Mouse (Mus musculus) heart, adult 2 months (tissue): ENCODE measurements around the gene Necab2. TPM values are rescaled to one million over a fixed set of nuclear protein-coding genes. Genes with fewer than 3 reads are reported as not detected.
A peak's percentile ranks its signal among the peaks of the same experiment; 100 is the strongest.

Experiments
- DNase-seq, 2 experiments: peaks; one replicate each; pipeline ENCODE4 v3.0.0; 2021
- H3K27ac ChIP-seq: fragments of 200-600 bp; 2 replicates; pipeline ENCODE4 v1.8.1; 2022
- H3K27me3 ChIP-seq: fragments of 200-500 bp; 2 replicates; pipeline ENCODE4 v1.6.1; 2012; ENCODE audit warnings: mild to moderate bottlenecking, low read length, inconsistent platforms, mixed read lengths; ENCODE audit not compliant: control insufficient read depth, insufficient read depth
- H3K36me3 ChIP-seq: fragments of 200-500 bp; 2 replicates; pipeline ENCODE4 v1.6.1; 2012; ENCODE audit warnings: low read length, inconsistent platforms; ENCODE audit not compliant: control insufficient read depth, insufficient read depth
- H3K4me1 ChIP-seq: fragments of 200-500 bp; 2 replicates; pipeline ENCODE4 v1.6.1; 2011; ENCODE audit warnings: low read length; ENCODE audit not compliant: control insufficient read depth, insufficient read depth
- H3K4me3 ChIP-seq: fragments of 200-600 bp; 2 replicates; pipeline ENCODE4 v1.8.1; 2022
- H3K79me2 ChIP-seq: fragments of 200-500 bp; replicated peaks from 2 replicates; pipeline ENCODE4 v1.6.1; 2012; ENCODE audit warnings: mild to moderate bottlenecking, inconsistent platforms, low read length, moderate library complexity, mixed read lengths; ENCODE audit not compliant: control insufficient read depth, insufficient read depth
- H3K9ac ChIP-seq: fragments of 200-500 bp; 2 replicates; pipeline ENCODE4 v1.6.1; 2012; ENCODE audit warnings: low read depth, mild to moderate bottlenecking, control low read depth, inconsistent platforms, low read length, mixed read lengths
- CTCF ChIP-seq: fragments of 200-600 bp; IDR thresholded peaks from 2 replicates; pipeline ENCODE4 v1.8.1; 2022; ENCODE audit warnings: antibody characterized with exemption, mild to moderate bottlenecking, moderate library complexity
- EP300 ChIP-seq: fragments of 200-500 bp; IDR thresholded peaks from 2 replicates; pipeline ENCODE4 v1.6.1; 2011; ENCODE audit warnings: low read depth, low read length, control low read depth; ENCODE audit not compliant: insufficient read depth
- POLR2A ChIP-seq: fragments of 200-500 bp; IDR thresholded peaks from 2 replicates; pipeline ENCODE4 v1.6.1; 2011; ENCODE audit warnings: mild to moderate bottlenecking, low read depth, low read length, control low read depth; ENCODE audit not compliant: insufficient read depth
- WGBS: fragments of 180-500 bp; shearing (Covaris S2); methylation state at CpG from one replicate; pipeline ENCODE4 v1.1.7; 2018; 5-methylcytosine and 5-hydroxymethylcytosine counted together
- intact Hi-C: fragments of 180-260 bp; cut with DNase I; formaldehyde crosslinking; loops from one replicate; pipeline ENCODE4 v1.15.1; 2025
- polyA plus RNA-seq: library from polyadenylated mRNA; depleted of rRNA; stranded (reverse); fragments of >200 nt; gene quantifications from 2 replicates; pipeline ENCODE4 v1.2.3, GENCODE M21; 2012
- total RNA-seq, 2 experiments: library from RNA; stranded (reverse); gene quantifications; 2 replicates each; pipeline ENCODE4 v1.2.3; 2021

The Necab2 gene
- total and polyA plus RNA-seq, 3 experiments: not detected

GRCm38 (mm10) chr8:119413605-119414004 is 32.9 kb upstream of the Necab2 start:
- WGBS: 75% methylated on average over 10 of the region's 10 CpGs
- Histone ChIP-seq H3K27ac (no peak overlapping the region), H3K4me3 (no peak overlapping the region), H3K9ac (no peak overlapping the region), H3K79me2 (no peaks in the 10 kb centered on the region), H3K36me3 (no peaks in the 10 kb centered on the region), H3K27me3 (no peaks in the 10 kb centered on the region), H3K4me1 (peaks cover 3% of the 10 kb centered on the region; the same call in 1 of the 2 replicates)
- TF ChIP-seq POLR2A (no peak), EP300 (no peak), CTCF (no peak)
- intact Hi-C loops: loop anchor here (2.0 kb wide), 2 partner anchors 27 to 191 kb away; partner anchors contain the start of gene Taf1c
- DNase-seq: no peak

DNA sequence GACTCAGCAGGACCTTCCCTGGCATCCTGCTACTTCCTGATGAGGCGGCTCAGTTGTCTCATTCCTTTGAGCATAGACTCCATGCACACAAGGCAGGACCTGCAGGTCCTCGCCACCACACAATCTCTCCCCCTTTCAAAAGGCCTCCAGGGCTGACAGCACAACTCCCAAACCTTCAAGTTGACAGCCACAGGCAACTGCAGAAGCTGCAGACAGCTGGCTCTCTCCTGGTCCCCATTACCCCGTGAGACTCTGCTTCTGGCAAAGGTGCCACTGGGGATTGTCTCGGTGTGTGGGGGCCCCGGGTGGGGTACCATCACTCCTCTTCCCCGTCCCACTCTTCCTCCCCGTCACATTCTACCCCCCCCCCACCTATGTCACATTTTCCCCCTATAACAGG is 26.2 kb upstream of the Necab2 start:
- Histone ChIP-seq H3K4me3 (no peak overlapping the region), H3K9ac (no peak overlapping the region), H3K27ac (no peak overlapping the region), H3K4me1 (peaks cover 30% of the 10 kb centered on the region), H3K27me3 (no peaks in the 10 kb centered on the region), H3K79me2 (no peaks in the 10 kb centered on the region), H3K36me3 (no peaks in the 10 kb centered on the region)
- intact Hi-C loops: no loop called here
- no peak for TF ChIP-seq CTCF
- TF ChIP-seq EP300: no peak
- TF ChIP-seq POLR2A: no peak
- 61% methylated on average over 7 of the region's 7 CpGs for WGBS
- no peak for DNase-seq

GRCm38 (mm10) chr8:119421603-119422122 is 24.9 kb upstream of the Necab2 start:
- no peaks in the 10 kb centered on the region for H3K79me2 ChIP-seq
- H3K36me3 ChIP-seq: no peaks in the 10 kb centered on the region
- intact Hi-C loops: loop anchor here (2.0 kb wide), 1 partner anchor 15 kb away; no protein-coding TSS in a partner anchor
- peak in 1 of 2 experiments; percentile 54 for DNase-seq
- TF ChIP-seq POLR2A (no peak), CTCF (no peak), EP300 (no peak)
- no peaks in the 10 kb centered on the region for H3K27me3 ChIP-seq
- H3K27ac ChIP-seq: peak overlapping the region; percentile 71
- peaks cover 38% of the 10 kb centered on the region for H3K4me1 ChIP-seq
- H3K9ac ChIP-seq: no peak overlapping the region
- no peak overlapping the region for H3K4me3 ChIP-seq
- 28% methylated on average over 9 of the region's 9 CpGs for WGBS

DNA sequence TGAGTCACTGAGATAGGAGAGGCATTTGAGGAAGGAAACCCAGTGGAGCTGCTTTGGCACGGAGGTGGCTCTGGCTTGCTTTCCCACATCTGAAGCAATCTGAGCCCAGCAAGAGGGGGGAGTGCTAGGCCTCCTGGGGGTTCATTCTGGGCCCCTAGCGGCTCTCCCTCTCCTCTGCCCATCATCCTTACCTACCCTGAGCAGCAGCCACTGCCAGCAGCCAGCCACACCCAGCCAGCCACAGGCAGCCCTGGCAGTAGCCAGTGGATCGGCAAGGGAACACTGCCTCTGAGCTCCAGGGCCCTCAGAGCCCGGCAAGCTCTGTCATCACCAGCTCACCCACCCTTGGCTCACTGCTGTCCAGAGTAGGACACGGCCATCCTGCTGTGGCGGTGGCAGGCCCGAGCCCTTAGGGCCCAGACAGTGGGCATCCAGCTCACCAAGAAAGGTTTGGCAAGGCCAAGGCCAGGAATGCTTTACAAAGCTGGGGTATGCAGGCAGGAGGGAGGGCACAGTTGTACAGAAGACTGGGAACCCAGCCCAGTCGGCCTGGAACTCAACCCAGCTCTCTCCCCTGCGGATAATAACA is 24.3 kb upstream of the Necab2 start:
- TF ChIP-seq POLR2A (no peak), CTCF (no peak), EP300 (no peak)
- H3K9ac ChIP-seq: peak overlapping the region; percentile 12
- peak overlapping the region; percentile 71 for H3K27ac ChIP-seq
- intact Hi-C loops: loop anchor here (2.0 kb wide), 1 partner anchor 15 kb away; no protein-coding TSS in a partner anchor
- no peaks in the 10 kb centered on the region for H3K27me3 ChIP-seq
- no peaks in the 10 kb centered on the region for H3K79me2 ChIP-seq
- no peak overlapping the region for H3K4me3 ChIP-seq
- no peaks in the 10 kb centered on the region for H3K36me3 ChIP-seq
- peak; percentile 60 to 71 for DNase-seq
- 16% methylated on average over 9 of the region's 9 CpGs for WGBS
- peaks cover 38% of the 10 kb centered on the region for H3K4me1 ChIP-seq

DNA sequence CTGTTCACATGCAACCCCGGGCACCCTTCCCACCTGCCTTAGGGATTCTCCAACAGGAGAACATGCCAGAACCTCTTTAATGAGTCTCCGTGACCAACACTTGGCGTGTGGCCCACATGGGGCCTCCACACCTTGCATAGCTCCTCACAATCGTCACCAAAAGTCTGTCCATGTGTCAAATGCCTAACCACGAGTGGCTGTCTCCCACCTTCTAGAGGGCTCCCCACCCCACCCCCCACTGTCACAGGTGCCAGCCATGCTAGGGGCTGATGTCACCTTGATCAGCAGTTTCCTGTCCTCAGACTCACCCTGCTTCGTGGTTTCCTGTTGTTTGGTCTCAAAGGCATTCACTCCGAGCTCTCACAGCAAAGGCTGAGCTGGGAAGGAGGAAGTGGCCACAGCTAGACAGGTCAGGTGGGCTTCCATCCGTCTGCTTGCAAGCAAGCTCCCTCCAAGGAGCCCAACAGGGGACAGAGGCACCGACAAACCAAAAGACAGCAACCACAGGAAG is 22.8 kb upstream of the Necab2 start:
- WGBS: 25% methylated on average over 9 of the region's 9 CpGs
- Histone ChIP-seq H3K27ac (peak overlapping the region; percentile 85), H3K79me2 (no peaks in the 10 kb centered on the region), H3K4me3 (no peak overlapping the region), H3K4me1 (peaks cover 48% of the 10 kb centered on the region), H3K27me3 (no peaks in the 10 kb centered on the region), H3K36me3 (no peaks in the 10 kb centered on the region), H3K9ac (no peak overlapping the region)
- intact Hi-C loops: loop anchor here (2.0 kb wide), 1 partner anchor 13 kb away; no protein-coding TSS in a partner anchor
- peak; percentile 69 to 80 for DNase-seq
- TF ChIP-seq CTCF (no peak), EP300 (peak; percentile 90), POLR2A (0 out of 2 replicates have a peak, but pooled peaks have one; percentile 36)

DNA sequence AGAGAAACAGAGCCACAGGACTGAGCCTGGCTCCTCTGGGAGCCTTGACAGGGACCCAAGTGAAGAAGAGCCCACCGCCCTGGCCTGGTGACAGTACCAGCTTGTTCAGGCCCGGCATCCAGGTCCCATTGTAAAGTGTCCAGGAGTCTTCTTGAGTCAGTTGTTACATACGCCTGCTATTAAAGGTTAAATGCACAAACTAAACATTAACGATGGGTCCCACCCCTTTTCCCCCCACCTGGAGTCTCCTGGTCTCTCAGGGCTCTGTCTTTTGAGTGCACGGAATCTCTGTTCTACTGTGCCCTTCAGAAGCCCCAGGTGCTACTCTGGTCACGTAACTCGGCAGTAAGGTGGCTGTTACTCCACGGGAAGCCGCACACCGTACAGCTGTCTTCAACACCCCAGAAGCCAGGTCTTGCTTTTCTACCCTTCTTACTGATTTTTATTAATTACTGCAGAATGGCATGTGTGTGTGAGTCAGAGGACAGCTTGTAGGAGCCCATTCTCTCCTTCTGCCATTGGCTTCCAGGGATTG is 22.3 kb upstream of the Necab2 start:
- no peak for DNase-seq
- H3K36me3 ChIP-seq: no peaks in the 10 kb centered on the region
- H3K27ac ChIP-seq: peak overlapping the region; percentile 85
- TF ChIP-seq POLR2A (no peak), CTCF (no peak), EP300 (no peak)
- intact Hi-C loops: no loop called here
- H3K4me1 ChIP-seq: peaks cover 52% of the 10 kb centered on the region
- 81% methylated on average over 10 of the region's 10 CpGs for WGBS
- no peak overlapping the region for H3K9ac ChIP-seq
- no peaks in the 10 kb centered on the region for H3K79me2 ChIP-seq
- H3K4me3 ChIP-seq: no peak overlapping the region
- H3K27me3 ChIP-seq: no peaks in the 10 kb centered on the region
